Mouse (Mus musculus) layer of hippocampus, adult 2 months (tissue): Measurements from ENCODE around the gene Tpcn2. TPM values are rescaled to one million over a fixed set of nuclear protein-coding genes. Genes with fewer than 3 reads are reported as not detected.

Experiments
- DNase-seq, 2 experiments: peaks; one replicate each; pipeline ENCODE4 v3.0.0; 2022; ENCODE audit warnings: low spot score in 2 of 2
- H3K27ac ChIP-seq: fragments of 200-600 bp; 2 replicates; pipeline ENCODE4 v1.8.1; 2022
- H3K4me3 ChIP-seq: fragments of 200-600 bp; 2 replicates; pipeline ENCODE4 v1.8.1; 2022; ENCODE audit warnings: mild to moderate bottlenecking
- CTCF ChIP-seq: fragments of 200-600 bp; conservative IDR thresholded peaks from 2 replicates; pipeline ENCODE4 v1.8.1; 2022; ENCODE audit warnings: antibody characterized with exemption, mild to moderate bottlenecking, moderate library complexity
- total RNA-seq, 2 experiments: library from RNA; stranded (reverse); gene quantifications; 2 replicates each; pipeline ENCODE4 v1.2.3; 2021

Tpcn2 gene
- total RNA-seq, 2 experiments from 2014 or later: 5.8 to 8.3 TPM

GRCm38 (mm10) chr7:145176750-145177589 is 106.8 kb downstream of the Tpcn2 start:
- Histone ChIP-seq H3K4me3 (no peak overlapping the region), H3K27ac (no peak overlapping the region)
- no peak for TF ChIP-seq CTCF
- DNase-seq: no peak

- H3K27ac ChIP-seq: no peak overlapping the region
- no peak for TF ChIP-seq CTCF
These were observed 110.2 kb downstream of the Tpcn2 start for GRCm38 (mm10) chr7:145173563-145173962.

DNA sequence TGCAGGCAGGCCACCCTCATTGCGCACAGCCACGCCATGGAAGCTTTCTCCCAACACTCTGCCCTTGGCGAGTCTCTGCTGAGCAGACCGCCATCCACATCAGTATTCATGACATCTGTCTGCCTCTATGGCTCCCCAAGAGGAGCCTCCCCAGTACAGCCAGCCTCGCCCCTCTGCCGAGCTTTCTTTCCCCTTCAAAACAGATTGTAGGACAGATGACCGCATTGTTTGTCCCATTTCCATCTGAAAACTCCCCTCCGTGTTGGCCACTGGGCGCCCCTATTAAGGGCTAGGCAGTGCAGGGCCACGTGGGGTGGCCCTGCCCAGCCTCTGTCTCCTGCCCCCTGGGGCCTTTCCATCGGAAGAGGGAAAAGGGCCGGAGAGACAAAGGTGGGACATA is 110.7 kb downstream of the Tpcn2 start:
- TF ChIP-seq CTCF: peak; percentile 37; the same call in 1 of the 2 replicates
- no peak overlapping the region for H3K4me3 ChIP-seq
- no peak for DNase-seq
- no peak overlapping the region for H3K27ac ChIP-seq

More at GRCm38 (mm10) chr7:145173563-145173962, 110.2 kb downstream of the Tpcn2 start:
- no peak for DNase-seq
- no peak overlapping the region for H3K4me3 ChIP-seq

DNA sequence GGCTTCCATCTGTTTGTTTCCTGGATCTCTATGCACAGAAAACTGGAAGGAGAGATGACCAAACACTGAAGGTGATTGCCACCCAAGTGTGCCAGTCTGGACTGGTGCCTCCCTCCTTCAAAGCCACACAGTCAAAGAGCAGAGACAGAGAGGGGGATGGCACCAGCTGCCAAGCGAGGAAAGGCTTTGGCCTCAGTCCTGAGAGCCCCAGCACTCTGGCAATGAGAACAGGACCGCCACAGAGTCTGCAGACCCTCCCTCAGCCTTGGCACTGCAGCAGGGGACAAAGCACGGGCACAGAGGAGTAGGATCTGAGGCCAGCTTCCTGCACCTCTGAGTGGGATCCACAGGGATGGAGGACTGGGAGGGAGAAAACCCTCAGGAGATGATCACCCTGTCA is 114.1 kb downstream of the Tpcn2 start:
- Histone ChIP-seq H3K27ac (no peak overlapping the region), H3K4me3 (no peak overlapping the region)
- no peak for TF ChIP-seq CTCF
- DNase-seq: no peak

DNA sequence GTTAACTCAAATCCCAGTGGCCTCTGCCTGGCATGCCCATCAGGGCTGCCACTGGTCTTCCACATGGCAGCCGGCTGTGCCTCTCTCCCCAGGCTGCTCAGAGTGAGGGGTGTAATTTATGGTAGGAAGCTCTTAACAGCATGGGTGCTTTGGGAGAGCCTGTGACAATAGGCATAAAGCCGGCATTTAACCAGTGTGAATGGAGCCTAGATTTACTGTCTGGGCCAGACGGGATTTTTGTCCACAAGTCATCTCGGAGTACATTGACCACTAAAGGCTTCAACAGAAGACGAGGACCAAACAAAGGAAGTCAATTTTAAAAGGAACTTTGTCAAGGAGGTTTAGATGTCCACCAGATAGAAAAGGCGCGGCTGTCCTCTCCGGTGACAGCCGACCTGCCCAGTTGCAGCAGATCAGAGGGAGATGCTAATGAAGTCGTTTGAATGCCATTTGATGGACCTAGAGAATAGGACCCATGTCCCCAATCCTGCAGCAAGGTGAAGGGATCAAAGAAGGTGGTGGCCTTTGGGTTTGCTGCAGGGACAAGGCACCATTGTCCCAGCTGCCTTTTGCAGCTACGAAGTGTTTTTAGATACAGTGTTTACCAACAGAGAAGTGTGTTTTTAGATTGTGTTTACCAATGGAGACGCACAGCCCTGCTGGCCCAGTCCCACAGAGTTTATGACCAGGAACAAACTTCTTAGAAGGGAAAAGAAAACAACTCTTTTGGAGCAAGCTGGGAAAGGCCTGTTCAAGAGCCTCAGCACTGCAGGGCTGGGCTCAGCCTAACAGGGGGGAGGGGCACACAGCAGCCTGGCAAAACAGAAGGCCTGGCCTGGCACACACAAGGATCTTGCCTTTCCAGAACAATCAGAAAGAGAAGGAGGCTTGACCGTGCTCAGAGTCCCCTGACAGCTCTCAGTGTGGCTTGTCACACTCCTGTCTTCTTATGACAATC is 124.2 kb downstream of the Tpcn2 start:
- DNase-seq: peak in 1 of 2 experiments; percentile 23
- TF ChIP-seq CTCF: no peak
- Histone ChIP-seq H3K4me3 (no peak overlapping the region), H3K27ac (no peak overlapping the region)

GRCm38 (mm10) chr7:145155666-145156065 is 128.1 kb downstream of the Tpcn2 start:
- no peak overlapping the region for H3K4me3 ChIP-seq
- peak; percentile 20 to 38 for DNase-seq
- TF ChIP-seq CTCF: no peak
- no peak overlapping the region for H3K27ac ChIP-seq

GRCm38 (mm10) chr7:145154066-145154465 is 129.7 kb downstream of the Tpcn2 start:
- 0 out of 2 replicates have a peak, but pooled peaks have one; percentile 7 for TF ChIP-seq CTCF

DNA sequence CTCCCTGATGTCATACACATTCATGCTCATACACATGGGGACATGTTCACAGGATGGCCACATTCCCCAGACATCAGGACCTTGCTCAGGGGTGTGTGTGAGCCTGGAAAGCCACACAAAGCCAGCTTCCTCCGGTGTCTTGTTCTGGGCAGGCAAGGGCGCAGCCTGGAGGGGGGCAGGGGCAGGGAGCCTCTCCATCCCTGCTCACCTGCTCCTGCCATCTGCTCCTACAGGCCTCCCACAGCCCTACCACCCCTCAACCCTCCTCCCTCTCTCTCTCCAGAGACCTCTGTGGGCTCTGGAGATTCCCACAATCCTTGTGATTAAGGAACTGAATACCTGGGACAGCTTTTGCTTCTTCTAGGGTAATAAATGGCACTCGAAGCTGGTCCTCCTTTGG is 132.0 kb downstream of the Tpcn2 start:
- H3K4me3 ChIP-seq: no peak overlapping the region
- no peak for TF ChIP-seq CTCF
- no peak for DNase-seq
- no peak overlapping the region for H3K27ac ChIP-seq

More at GRCm38 (mm10) chr7:145154066-145154465, 129.7 kb downstream of the Tpcn2 start:
- Histone ChIP-seq H3K4me3 (no peak overlapping the region), H3K27ac (no peak overlapping the region)
- no peak for DNase-seq

- Histone ChIP-seq H3K4me3 (no peak overlapping the region), H3K27ac (no peak overlapping the region)
- no peak for DNase-seq
- TF ChIP-seq CTCF: no peak
These were observed 134.9 kb downstream of the Tpcn2 start for GRCm38 (mm10) chr7:145148902-145149301.

DNA sequence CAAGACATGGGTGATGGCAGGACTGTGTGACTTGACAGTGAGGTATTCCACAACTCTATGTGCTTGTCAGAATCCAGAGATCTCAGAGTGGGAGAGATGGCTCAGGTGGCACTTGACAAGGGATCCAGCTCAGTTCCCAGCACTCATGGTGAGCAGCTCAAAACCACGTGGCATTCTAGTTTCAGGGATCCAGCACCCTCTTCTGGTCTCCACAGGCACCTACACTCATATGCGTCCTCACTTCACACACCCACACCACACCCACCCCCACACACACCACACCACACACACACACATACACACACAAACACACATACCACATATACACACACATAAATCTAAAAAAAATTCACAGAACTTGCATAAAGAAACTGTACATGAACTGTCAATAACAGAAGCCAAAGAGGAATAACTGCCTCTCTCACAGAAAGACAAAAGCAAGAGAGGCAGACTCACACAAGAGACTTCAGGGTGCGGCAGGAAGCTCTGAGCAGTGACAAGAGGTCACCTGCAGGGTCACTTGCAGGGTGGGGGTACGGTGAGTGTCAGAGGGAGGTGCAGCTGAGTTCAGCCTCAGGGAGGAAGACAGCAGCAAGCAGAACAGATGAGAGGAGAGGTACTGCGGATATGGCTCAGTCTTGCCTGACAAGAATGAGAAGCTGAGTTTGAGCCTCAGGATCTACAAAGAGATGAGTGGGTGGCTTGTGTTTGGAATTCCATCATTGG is 135.7 kb downstream of the Tpcn2 start:
- Histone ChIP-seq H3K27ac (no peak overlapping the region), H3K4me3 (no peak overlapping the region)
- no peak for TF ChIP-seq CTCF
- no peak for DNase-seq

GRCm38 (mm10) chr7:145146252-145146930 is 137.4 kb downstream of the Tpcn2 start:
- Histone ChIP-seq H3K4me3 (no peak overlapping the region), H3K27ac (no peak overlapping the region)
- 0 out of 2 replicates have a peak, but pooled peaks have one; percentile 6 for TF ChIP-seq CTCF
- DNase-seq: no peak
